27 mouse cellular contexts compared by ENCODE assay signal in the genomic region with DNA sequence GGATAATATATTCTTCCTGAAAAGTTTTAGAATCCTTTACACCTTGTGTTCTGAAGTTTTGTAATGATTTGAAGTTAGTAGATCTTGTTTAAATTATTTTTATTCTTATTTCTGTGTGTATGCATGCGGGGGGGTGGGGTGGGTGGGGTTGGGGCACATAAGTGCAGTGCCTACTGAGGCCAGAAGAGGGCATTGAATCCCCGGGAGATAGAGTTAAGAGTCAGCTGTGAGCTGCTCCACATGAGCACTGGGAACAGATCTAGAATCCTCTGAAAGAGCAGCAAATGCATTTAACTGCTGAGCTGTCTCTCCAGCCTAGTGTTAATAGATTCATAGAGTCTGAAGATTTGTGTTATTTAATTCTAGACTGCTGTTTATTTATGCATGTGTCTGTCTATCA. TPM values are rescaled to one million over a fixed set of nuclear protein-coding genes. Genes with fewer than 3 reads are reported as not detected.
A peak's percentile ranks its signal among the peaks of the same experiment; 100 is the strongest.
DNase-seq lines count a peak whose midpoint lies in the region; ATAC-seq lines count a peak whose summit lies in the region.
"Had no signal": no experiment of that assay in that cellular context is flagged by ENCODE, and none has a peak within 500 bp of the region (broad histone marks: within the 10 kb centered on the region; RNA-seq: fewer than 3 reads in every experiment).

No protein-coding gene starts in this region.

- H3K9me3 ChIP-seq in forebrain, embryonic 15.5 days: no peaks in the 10 kb centered on the region
- H3K9me3 ChIP-seq: heart, embryonic 12.5 days; limb, embryonic 13.5 days; liver, embryonic 12.5 days; neural tube, embryonic 15.5 days; stomach, embryonic 15.5 days had no signal

- H3K36me3 ChIP-seq in forebrain, embryonic 15.5 days: no peaks in the 10 kb centered on the region
- H3K36me3 ChIP-seq: heart, embryonic 12.5 days; limb, embryonic 13.5 days; liver, embryonic 12.5 days; neural tube, embryonic 15.5 days; stomach, embryonic 15.5 days had no signal

- ATAC-seq in common myeloid progenitor, adult 5-6 weeks (replicated peaks; ENCODE audit: low read depth, poor library complexity, severe bottlenecking): 0 out of 2 replicates have a peak, but pooled peaks have one; percentile 28
- ATAC-seq in forebrain, embryonic 15.5 days (replicated peaks): no peak
- ATAC-seq: inflammation-experienced regulatory T-cells, adult 6 months; liver, embryonic 12.5 days; lung, postnatal 0 days had no signal

- H3K27me3 ChIP-seq in forebrain, embryonic 15.5 days: no peaks in the 10 kb centered on the region
- H3K27me3 ChIP-seq: heart, embryonic 12.5 days; limb, embryonic 13.5 days; neural tube, embryonic 15.5 days; stomach, embryonic 15.5 days had no signal

- no peak overlapping the region for H3K27ac ChIP-seq in forebrain, embryonic 15.5 days (replicated peaks)
- H3K27ac ChIP-seq: heart, adult 2 months; hindbrain, embryonic 14.5 days; left cerebral cortex, adult 2 months; limb, embryonic 13.5 days; liver, embryonic 12.5 days; neural tube, embryonic 15.5 days; stomach, embryonic 15.5 days had no signal

- no peak overlapping the region for H3K4me2 ChIP-seq in forebrain, embryonic 15.5 days (replicated peaks)
- H3K4me2 ChIP-seq: heart, embryonic 12.5 days; hindbrain, embryonic 14.5 days; limb, embryonic 13.5 days; liver, embryonic 12.5 days; neural tube, embryonic 15.5 days; stomach, embryonic 15.5 days had no signal

- no peak overlapping the region for H3K9ac ChIP-seq in forebrain, embryonic 15.5 days (replicated peaks)
- H3K9ac ChIP-seq: heart, embryonic 12.5 days; hindbrain, embryonic 14.5 days; limb, embryonic 13.5 days; liver, embryonic 12.5 days; neural tube, embryonic 15.5 days; stomach, embryonic 15.5 days had no signal

- 81% methylated on average over 2 of the region's 2 CpGs for WGBS in forebrain, embryonic 15.5 days

- no peak overlapping the region for H3K4me3 ChIP-seq in forebrain, embryonic 15.5 days
- H3K4me3 ChIP-seq: erythroblast, embryonic 14.5 days; heart, adult 2 months; heart, embryonic 12.5 days; left cerebral cortex, adult 2 months; limb, embryonic 13.5 days; liver, embryonic 12.5 days; neural tube, embryonic 15.5 days; stomach, embryonic 15.5 days had no signal

- peak; percentile 16 for DNase-seq in thymus, postnatal 25 days
- DNase-seq in thymus, postnatal 36 days: no peak
- DNase-seq in ES-CJ7 (ENCODE audit: low read depth, low spot score): peak; percentile 17
- DNase-seq in cerebellum, adult 18-20 months: no peak
- DNase-seq in adrenal gland, adult (ENCODE audit: inconsistent age in 2 of 2, low spot score in 1 of 2): no peak
- DNase-seq: cerebellum, adult 9-11 months; gastrocnemius, postnatal 25 days; heart, adult 2 months; heart, postnatal 4 days; kidney, adult 11 months; kidney, postnatal 14 days; lung, adult 18-20 months; lung, postnatal 4 days; midbrain, embryonic 14.5 days; right cerebral cortex, postnatal 25 days had no signal

- H3K4me1 ChIP-seq in forebrain, embryonic 15.5 days: no peaks in the 10 kb centered on the region
- H3K4me1 ChIP-seq: heart, embryonic 12.5 days; limb, embryonic 13.5 days; liver, embryonic 12.5 days; neural tube, embryonic 15.5 days; stomach, embryonic 15.5 days had no signal

RNA-seq across cellular contexts. Expression of a gene that starts 30.6 kb away (rescaled TPM):
- total RNA-seq in common myeloid progenitor, adult 5-6 weeks (2017): 181 and 196 TPM in 2 replicates
- 11.6 and 13.9 TPM in 2 replicates for polyA plus RNA-seq in forebrain, embryonic 15.5 days (2015; fragmentation: Nextera tagmentation; extraction: Ambion mirVana)

Comparison
In these comparisons a context has a peak if more than half of its experiments do, and no peak if none do; other contexts are left out.
1. DNase-seq: peak in thymus, postnatal 25 days (single experiment) and ES-CJ7 (single experiment); none in thymus, postnatal 36 days (0 of 2), cerebellum, adult 18-20 months (0 of 2) and adrenal gland, adult (0 of 2).